Mouse (Mus musculus) mouse trophoblast stem cell (cell line): ENCODE measurements around the gene Cd82.

Experiments
- in situ Hi-C, 2 experiments: fragments of 300-500 bp; cut with MseI, MboI; formaldehyde crosslinking; loops; 2 replicates in 1 of 2; 3 replicates in 1 of 2; pipeline ENCODE4 v1.15.1; 2025

The Cd82 gene

GRCm38 (mm10) chr2:93416874-93417709 lies 45.8 kb downstream of the Cd82 start:
- in situ Hi-C loops = loop anchor here in 1 of 2 experiments (5.0 kb wide), 1 partner anchor 50 kb away; no protein-coding TSS in a partner anchor

- in situ Hi-C loops = loop anchor here in 1 of 2 experiments (5.0 kb wide), 1 partner anchor 52 kb away; no protein-coding TSS in a partner anchor
These were observed 47.7 kb downstream of the Cd82 start for GRCm38 (mm10) chr2:93415281-93415680.

- in situ Hi-C loops = loop anchor here in 1 of 2 experiments (5.0 kb wide), 2 partner anchors 58 to 202 kb away; no protein-coding TSS in a partner anchor
These were observed 48.8 kb downstream of the Cd82 start for GRCm38 (mm10) chr2:93414163-93414562.

GRCm38 (mm10) chr2:93413367-93414014 lies 49.4 kb downstream of the Cd82 start:
- in situ Hi-C loops = loop anchor here in 1 of 2 experiments (5.0 kb wide), 2 partner anchors 59 to 201 kb away; no protein-coding TSS in a partner anchor

- in situ Hi-C loops = loop anchor here in 1 of 2 experiments (5.0 kb wide), 2 partner anchors 60 to 200 kb away; no protein-coding TSS in a partner anchor
These were observed 50.8 kb downstream of the Cd82 start for GRCm38 (mm10) chr2:93412101-93412500.

GRCm38 (mm10) chr2:93410899-93411570 lies 51.9 kb downstream of the Cd82 start:
- in situ Hi-C loops = loop anchor here in 1 of 2 experiments (5.0 kb wide), 2 partner anchors 61 to 199 kb away; no protein-coding TSS in a partner anchor

- in situ Hi-C loops = loop anchor here in 1 of 2 experiments (10.0 kb wide), 1 partner anchor 170 kb away; no protein-coding TSS in a partner anchor
These were observed 57.9 kb downstream of the Cd82 start for GRCm38 (mm10) chr2:93405017-93405425.

GRCm38 (mm10) chr2:93404169-93404568 lies 58.8 kb downstream of the Cd82 start:
- in situ Hi-C loops = loop anchor here in 1 of 2 experiments (10.0 kb wide), 1 partner anchor 169 kb away; no protein-coding TSS in a partner anchor

GRCm38 (mm10) chr2:93403267-93403666 lies 59.7 kb downstream of the Cd82 start:
- in situ Hi-C loops = loop anchor here in 1 of 2 experiments (10.0 kb wide), 1 partner anchor 168 kb away; no protein-coding TSS in a partner anchor

GRCm38 (mm10) chr2:93391198-93391597 lies 71.7 kb downstream of the Cd82 start:
- in situ Hi-C loops = no loop called here

GRCm38 (mm10) chr2:93390170-93390926 lies 72.6 kb downstream of the Cd82 start:
- in situ Hi-C loops = no loop called here

- in situ Hi-C loops = no loop called here
These were observed 76.0 kb downstream of the Cd82 start for GRCm38 (mm10) chr2:93386958-93387357.

- in situ Hi-C loops = no loop called here
These were observed 79.1 kb downstream of the Cd82 start for GRCm38 (mm10) chr2:93383831-93384230.

GRCm38 (mm10) chr2:93380680-93381089 lies 82.3 kb downstream of the Cd82 start:
- in situ Hi-C loops = no loop called here

GRCm38 (mm10) chr2:93377797-93378196 lies 85.1 kb downstream of the Cd82 start:
- in situ Hi-C loops = no loop called here

GRCm38 (mm10) chr2:93377157-93377556 lies 85.8 kb downstream of the Cd82 start:
- in situ Hi-C loops = no loop called here

GRCm38 (mm10) chr2:93372872-93373271 lies 90.1 kb downstream of the Cd82 start:
- in situ Hi-C loops = no loop called here

GRCm38 (mm10) chr2:93372097-93372571 lies 90.8 kb downstream of the Cd82 start:
- in situ Hi-C loops = no loop called here
